Mouse (Mus musculus) c-Kit-negative CD71-positive TER-119-positive erythroid progenitor cells, embryonic 14.5 days (primary cell): ENCODE data around the gene Card19.

Experiments used
- DNase-seq: peaks from one replicate; pipeline ENCODE4 v3.0.0-alpha.2; 2013; ENCODE audit warnings: low read depth, low spot score

The Card19 gene

GRCm38 (mm10) chr13:49171729-49172128 lies 44.1 kb downstream of the Card19 start:
- no peak for DNase-seq

- DNase-seq = no peak
Observed at GRCm38 (mm10) chr13:49170623-49171022, 45.2 kb downstream of the Card19 start.

- DNase-seq = no peak
Observed at GRCm38 (mm10) chr13:49169448-49170207, 46.2 kb downstream of the Card19 start.

- no peak for DNase-seq
Observed at GRCm38 (mm10) chr13:49167081-49167480, 48.8 kb downstream of the Card19 start.

- no peak for DNase-seq
Observed at GRCm38 (mm10) chr13:49163645-49164044, 52.2 kb downstream of the Card19 start.

GRCm38 (mm10) chr13:49162722-49163121 lies 53.1 kb downstream of the Card19 start:
- no peak for DNase-seq

GRCm38 (mm10) chr13:49161236-49161635 lies 54.6 kb downstream of the Card19 start:
- DNase-seq = no peak

GRCm38 (mm10) chr13:49158040-49158713 lies 57.7 kb downstream of the Card19 start:
- no peak for DNase-seq

GRCm38 (mm10) chr13:49156645-49157044 lies 59.2 kb downstream of the Card19 start:
- no peak for DNase-seq

GRCm38 (mm10) chr13:49154621-49155020 lies 61.2 kb downstream of the Card19 start:
- DNase-seq = no peak

- no peak for DNase-seq
Observed at GRCm38 (mm10) chr13:49154028-49154427, 61.8 kb downstream of the Card19 start.
